Mouse (Mus musculus) neutrophil, adult 5-6 weeks (primary cell): ENCODE measurements around the gene Tomm22. TPM values are rescaled to one million over a fixed set of nuclear protein-coding genes. Genes with fewer than 3 reads are reported as not detected.
"Not testable (repeated sequence)": the region's sequence is repeated elsewhere in the genome, so short reads cannot be mapped to it uniquely, and the experiment has no call there.

Source experiments
- ATAC-seq: fragments of 151-379, 151-347 bp; 2 replicates; pipeline ENCODE4 v1.8.0; 2017; ENCODE audit warnings: mild to moderate bottlenecking, moderate TSS enrichment; ENCODE audit not compliant: insufficient number of reproducible peaks, poor library complexity, low FRiP score, severe bottlenecking; ENCODE audit errors: extremely low read depth
- total RNA-seq: library from RNA; stranded (forward); fragments of 200-1000 nt; gene quantifications from 2 replicates; pipeline ENCODE4 v1.2.3, GENCODE M21; 2017

Tomm22 gene
- total RNA-seq: 68.0 and 76.0 TPM in 2 replicates

DNA sequence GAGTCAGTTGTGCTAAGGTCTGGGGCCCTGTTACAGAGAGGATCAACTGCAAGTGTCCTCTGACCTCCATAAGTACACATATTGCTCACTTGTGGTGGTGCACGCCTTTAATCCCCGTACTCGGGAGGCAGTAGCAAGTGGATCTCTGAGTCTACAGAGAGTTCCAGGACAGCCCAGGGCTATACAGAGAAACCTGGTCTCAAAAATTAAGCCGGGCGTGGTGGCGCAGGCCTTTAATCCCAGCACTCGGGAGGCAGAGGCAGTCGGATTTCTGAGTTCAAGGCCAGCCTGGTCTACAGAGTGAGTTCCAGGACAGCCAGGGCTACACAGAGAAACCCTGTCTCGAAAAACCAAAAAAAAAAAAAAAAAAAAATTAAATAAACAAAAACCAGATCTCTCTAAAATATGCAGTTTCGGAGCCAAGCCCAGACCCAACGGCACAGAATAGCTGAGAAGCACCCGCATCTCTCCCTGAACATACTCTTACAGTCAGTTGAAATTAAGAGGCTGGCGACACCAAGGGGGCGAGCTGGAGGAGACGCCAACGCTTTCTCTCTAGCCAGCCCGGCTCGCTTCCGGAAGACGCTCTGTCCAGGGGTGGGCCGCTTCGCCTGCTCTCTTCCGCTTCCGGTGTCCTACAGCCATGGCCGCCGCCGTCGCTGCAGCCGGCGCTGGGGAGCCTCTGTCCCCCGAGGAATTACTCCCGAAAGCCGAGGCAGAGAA, at the start of gene Tomm22:
TSS of gene Tomm22 (plus strand) at position 613 of the 723 bp plus-strand sequence.
- peak; percentile 95 for ATAC-seq

DNA sequence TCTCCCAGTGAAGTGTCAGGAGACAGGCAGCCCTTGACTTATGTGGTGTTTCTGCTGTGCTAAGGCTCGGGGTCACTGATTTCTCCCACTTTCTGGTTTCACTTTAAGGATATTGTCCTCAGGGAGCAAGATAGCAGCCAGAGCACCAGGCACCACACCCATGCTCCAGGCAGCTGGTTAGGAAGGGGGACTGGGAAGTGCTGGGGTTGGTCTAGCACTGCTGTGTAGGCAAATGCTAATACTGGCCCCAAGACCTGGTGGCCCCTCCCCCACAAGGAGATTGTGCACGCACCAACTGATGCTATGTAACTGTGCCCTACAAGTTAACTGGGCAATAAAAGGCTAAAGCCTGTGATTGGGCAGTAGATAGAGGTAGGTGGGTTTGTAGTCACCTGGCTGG, 40.2 kb upstream of the Tomm22 start:
- no peak for ATAC-seq

DNA sequence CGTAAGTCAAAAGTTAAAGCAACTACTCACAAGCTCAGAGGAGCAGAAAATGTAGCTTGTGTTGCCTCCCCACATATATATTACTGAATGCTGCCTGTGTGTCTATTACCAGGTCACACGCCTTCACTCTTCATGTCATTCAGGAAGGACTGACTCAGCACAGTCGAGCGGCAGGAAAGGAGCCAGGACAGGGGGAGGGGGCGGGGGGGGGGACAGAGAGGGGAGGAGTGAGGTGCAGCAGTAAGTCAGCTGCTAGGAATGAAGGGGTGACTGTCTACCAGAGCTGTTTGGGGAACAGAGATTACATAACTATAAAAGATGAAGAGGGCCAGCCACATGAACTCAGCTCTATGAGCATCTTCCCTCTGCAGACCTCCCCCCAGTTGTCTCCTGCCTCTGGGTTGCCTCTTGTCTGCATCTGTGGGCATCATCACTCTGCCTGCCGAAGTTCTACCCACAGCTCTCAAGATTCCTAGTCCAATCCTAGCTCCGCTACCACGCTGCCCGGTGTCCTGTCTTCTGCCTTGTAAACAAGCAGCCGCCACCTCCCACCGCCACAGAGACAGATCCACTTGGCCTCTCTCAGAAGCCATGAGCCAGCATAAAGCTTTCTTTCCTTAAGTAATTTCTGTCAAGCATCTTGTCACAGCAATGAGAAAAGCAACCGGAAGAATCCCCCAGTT, 29.4 kb upstream of the Tomm22 start:
- no peak for ATAC-seq

DNA sequence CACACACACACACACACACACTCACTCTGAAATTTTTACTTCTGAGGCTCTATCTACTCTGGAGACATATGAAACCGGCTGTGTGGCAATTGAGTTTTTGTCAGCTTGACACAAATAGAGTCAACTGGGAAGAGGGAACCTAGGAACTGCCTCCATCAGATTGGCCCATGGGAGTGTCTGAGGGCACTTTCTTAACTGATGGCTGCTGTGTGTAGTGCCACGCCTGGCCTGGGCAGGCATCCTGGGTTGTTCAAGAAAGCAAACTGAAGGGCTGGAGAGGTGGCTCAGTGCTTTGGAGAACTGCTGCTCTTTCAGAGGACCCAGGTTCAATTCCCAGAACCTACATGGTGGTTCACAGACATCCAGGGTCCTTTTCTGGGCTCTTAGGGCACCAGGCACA, 25.2 kb upstream of the Tomm22 start:
- ATAC-seq: no peak

DNA sequence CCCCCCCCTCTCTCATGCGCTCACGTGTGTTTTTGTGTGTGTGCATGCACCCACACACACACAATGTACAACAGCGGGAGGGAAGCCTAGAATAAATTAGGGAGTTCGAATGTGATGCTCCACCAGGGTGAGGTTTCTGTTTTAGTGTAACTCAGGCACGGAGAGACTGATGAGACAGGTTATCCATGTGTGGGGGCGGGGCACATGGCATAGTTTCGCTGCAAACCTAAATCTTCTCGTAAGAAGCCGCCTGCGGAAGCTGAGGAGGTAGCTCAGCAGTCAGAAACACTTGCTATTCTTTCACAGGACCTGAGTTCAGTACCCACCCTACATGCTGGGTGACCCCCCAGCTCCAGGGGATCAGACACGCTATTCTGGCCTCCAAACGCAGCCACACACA, 22.5 kb upstream of the Tomm22 start:
- ATAC-seq: no peak

DNA sequence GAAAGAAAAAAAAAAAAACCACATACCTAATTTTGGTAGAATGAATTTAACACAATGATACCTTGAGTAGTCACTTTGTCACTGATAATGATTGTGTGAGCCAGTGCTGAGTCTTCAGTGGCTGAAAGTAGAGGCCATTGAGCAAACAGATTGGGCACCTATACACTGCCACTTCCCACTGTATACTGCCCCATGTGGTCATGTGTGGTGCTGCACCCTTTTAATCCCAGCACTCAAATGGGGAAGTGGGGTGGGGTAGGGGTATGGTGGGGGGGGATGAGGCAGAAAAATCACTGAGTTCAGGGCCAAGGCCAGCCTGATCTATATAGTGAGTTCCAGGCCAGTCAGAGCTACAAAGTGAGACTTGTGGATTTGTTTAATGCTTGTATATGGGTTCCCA, 20.1 kb upstream of the Tomm22 start:
- ATAC-seq: peak; percentile 83

DNA sequence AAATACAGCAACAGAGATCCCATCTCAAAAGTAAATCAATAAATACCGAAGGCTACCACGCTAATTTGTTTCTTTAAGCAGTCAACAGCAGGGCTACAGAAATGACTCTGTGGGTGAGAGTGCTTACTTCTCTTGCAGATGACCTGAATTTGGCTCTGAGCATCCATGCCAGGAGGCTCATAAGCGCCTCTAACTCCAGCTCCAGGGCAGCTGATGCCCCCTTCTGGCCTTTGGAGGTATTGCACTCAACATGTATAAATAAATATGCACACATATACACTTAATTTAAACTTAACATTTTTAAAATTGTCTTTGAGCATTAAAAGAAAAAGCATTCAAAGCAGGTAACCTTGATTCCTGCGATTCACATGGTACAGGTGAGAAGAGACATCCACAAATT, 19.2 kb upstream of the Tomm22 start:
- no peak for ATAC-seq

DNA sequence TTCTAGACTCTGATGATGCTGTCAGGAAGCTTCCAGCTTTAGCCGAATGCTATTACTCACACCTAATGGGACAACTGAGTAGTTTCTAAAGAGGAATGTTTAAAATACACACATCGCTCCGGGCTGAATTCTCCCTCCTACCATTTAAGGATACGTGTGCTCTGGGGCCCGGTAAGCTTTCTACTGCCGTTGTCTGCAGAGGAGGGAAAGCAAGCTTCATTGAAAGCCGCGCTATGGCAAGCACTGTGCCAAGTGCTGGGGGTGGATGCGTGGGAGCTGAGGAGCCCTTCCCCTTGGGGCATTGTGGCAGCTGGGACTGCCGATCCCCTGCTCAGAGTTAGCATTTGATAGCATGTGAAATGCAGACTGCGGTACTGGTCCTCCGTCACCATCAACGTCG, 14.2 kb upstream of the Tomm22 start:
- ATAC-seq: no peak

DNA sequence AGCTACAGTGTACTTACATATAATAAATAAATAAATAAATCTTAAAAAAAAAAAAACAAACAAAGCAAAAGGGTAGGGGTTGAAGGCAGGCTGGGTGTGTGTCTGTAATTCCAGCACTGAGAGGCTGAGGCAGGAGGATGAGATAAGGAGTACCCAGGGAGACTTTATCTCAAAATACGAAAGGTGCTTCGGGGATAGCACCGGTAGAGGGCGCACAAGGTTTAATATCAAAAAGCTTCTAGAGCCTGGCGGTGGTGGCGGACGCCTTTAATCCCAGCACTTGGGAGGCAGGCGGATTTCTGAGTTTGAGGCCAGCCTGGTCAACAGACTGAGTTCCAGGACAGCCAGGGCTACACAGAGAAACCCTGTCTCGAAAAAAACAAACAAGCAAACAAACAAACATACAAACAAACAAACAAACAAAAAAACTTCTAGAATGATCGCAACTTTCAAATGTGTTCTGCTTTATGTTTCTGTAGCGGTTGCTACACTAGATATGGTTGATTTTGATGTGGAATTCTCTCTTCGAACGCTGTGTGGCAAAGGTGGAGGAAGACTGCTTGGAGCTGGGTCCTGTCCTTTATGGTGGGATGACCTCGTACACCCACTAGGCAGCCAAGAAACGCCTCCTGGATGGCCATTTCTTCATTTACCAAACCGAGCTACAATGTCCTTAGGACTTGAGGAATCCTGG, 12.7 kb upstream of the Tomm22 start:
- peak; percentile 51 for ATAC-seq

DNA sequence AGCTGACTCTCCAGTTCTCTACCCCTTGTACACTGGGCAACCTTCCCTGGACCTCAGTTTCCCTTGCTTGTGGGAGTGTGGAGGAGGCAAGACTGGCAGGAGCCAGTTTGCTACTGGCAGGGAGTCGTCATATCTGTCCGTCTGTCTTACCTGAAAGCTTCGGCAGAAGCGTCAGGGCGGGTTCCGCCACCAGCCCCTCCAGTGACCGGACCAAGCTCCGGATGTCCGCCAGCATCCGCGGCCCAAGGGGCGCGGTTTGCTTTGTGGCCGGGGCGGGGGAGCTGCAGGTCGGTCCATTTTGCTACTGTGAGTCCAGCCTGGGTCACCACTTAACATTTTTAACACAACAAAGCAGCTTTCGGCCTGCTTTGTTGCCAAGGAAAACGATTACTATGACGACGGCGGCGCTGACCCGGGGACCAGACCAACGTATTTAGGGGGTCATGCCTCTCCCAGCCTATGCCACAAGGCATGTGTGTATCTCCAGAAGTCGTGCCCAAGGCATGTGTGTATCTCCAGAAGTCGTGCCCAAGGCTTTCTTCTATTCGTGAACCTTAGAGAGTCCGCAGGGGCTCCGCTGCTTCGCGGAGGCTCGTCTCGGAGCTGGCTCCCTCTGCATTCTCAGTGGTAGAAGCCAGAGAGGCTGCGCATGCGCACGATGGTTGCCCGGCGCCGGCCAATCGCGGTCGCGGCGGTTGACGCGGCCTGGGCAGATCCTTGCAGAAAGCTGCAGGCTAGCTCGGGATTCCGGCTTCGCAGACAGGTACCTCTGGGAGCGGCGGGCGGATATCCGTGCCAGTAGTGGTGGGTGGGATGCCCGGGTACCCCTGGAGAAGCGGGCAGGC, 11.9 kb upstream of the Tomm22 start, which contains the start of the genes Fam227a and Cby1:
TSS of gene Fam227a (minus strand) at position 426 of the 845 bp plus-strand sequence.
TSS of gene Cby1 (plus strand) at position 669 of the 845 bp plus-strand sequence.
- ATAC-seq: peak; percentile 74

DNA sequence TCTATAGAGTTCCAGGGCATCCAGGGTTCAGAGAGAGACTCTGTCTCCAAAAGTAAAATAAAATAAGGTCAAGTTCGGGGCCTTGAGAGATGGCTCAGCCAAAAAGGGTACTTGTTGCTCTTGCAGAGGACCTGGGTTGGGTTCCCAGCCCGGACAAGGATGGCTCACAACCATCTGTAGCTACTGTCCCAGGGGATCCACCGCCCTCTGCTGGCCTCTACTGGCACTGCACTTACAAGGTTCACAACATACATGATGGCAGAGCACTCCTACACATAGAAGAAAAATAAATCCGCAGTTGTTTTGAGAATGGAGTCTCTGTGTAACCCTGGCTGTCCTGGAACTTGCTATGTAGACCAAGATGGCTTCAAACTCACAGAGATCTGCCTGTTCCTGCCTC, 8.8 kb upstream of the Tomm22 start:
- ATAC-seq: no peak

DNA sequence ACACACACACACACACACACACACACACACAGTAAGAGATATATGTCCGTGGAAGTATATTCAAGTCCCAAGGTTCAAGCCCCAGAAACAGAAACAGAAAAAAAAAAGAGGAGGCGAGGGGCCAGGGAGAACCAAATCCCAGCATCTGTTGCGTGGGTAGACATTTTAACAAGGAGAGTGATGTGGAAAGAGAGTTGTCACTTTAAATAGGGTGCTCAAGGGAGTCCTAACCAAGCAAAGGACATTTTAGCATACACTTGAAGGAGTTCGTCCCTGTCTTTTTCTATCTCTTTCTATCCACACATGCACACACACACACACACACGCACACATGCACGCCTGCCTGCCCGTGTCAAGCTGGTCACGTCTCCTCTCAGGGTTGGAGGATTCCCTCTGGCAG, 6.0 kb upstream of the Tomm22 start:
- no peak for ATAC-seq

DNA sequence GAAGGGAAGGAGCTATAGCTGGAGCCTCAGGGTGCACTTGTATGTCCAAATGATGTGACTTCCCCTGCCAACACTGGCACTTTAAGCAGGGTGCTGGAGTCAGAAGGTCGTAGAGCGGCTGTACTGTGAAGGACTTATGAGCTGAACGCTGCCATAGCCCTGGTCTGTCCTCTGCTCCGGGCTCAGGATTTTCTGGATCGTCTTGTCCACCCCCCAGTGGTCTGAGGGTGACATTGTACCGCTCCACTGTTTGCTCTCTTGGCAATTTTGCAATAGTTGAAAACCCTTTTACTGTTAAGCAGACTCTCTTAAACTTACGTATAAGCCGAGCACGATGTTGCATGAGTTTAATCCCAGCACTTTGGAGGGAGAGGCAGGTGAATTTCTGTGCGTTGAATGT, 1.5 kb upstream of the Tomm22 start:
- no peak for ATAC-seq

DNA sequence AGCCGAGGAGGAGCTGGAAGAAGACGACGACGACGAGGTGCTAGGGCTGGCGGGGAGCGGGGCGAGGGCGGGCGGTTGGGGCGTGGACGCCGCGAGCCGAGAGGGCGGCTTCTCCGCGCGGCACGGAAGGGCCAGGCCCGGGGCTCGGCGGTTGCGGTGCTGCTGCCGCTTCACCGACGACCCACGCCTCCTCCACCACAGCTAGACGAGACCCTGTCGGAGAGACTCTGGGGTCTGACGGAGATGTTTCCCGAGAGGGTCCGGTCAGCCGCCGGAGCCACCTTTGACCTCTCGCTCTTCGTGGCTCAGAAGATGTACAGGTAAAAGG, 275 bp downstream of the Tomm22 start:
- ATAC-seq: no peak

DNA sequence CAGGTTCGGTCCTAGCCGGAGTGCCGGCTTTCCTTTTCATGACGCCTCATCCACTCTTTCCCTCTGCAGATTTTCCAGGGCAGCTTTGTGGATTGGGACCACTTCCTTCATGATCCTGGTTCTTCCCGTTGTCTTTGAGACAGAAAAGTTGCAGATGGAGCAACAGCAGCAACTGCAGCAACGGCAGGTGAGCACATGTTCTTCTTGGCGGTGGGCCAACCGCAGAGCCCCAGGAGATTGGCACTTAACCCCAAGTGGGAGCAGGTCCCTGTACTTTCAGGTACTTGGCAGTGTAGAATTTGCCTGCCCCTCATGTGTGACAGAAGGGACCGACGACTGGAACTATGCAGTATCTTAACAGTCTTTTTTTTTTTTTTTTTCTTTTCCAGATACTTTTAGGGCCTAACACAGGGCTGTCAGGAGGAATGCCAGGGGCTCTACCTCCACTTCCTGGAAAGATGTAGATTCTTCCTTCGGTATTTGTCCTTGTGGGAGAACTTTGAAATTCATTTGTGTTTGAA, 1.2 kb downstream of the Tomm22 start:
- not testable (repeated sequence) for ATAC-seq

DNA sequence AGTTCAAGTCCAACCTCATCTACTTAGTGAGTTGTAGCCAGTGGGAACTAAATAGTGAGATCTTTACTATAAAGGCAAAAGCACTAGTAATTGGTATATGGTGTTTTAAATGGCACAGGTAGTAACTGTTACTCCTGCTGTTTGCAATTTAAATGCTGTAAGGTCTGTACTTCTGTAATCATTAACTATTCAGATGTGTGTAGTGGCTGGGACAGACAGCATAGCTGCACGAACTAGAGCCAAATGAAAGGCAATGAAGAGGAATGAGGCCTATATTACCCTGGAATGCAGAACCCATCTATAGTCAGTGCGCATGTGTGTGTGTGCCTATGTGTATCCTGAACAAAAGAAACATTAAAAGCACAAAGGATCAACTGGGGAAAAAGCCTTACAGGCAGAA, 7.3 kb downstream of the Tomm22 start:
- no peak for ATAC-seq

DNA sequence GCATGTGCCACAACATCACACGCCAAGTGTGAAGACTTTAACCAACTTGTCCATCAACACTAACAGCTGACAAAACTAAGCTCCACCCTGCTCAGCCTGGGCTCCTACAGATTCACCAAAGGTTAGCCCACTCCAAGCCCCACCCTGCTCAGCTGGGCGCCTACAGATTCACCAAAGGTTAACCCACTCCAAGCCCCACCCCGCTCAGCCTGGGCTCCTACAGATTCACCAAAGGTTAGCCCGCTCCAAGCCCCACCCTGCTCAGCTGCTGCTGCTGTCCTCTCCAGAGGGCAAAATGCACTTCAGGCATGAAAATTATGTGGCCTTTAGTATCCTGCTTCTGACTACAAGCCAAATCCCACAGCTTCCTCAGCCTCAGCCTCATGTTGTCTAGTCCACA, 11.3 kb downstream of the Tomm22 start:
- ATAC-seq: no peak

DNA sequence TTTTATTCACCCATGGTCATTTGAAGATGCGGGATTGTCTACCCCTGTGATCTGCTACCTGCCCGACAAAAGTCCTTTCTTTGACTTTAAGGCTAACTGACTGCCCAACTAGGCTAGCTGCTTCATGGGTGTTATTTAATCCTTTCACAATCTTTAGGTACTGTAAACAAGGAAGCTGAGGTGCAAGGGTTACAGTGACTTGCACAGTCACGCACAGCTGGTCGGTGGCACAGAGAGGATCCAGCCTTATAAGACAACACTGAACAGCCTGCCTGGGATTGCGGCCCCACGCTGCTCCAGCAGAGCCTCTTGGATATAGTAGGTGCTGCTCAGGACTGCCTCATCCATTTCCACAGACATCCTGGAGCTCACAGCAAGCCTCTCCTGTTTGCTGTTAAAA, 12.5 kb downstream of the Tomm22 start:
- ATAC-seq: peak; percentile 36; the same call in 1 of the 2 replicates
